Mouse (Mus musculus) retina, postnatal 7 days (tissue): Measurements from ENCODE around the gene Ranbp9.
A peak's percentile ranks its signal among the peaks of the same experiment; 100 is the strongest.

Experiments
- DNase-seq: peaks from one replicate; pipeline ENCODE4 v3.0.0-alpha.2; 2012; ENCODE audit warnings: low read depth, low spot score

The Ranbp9 gene

GRCm38 (mm10) chr13:43480957-43481858 is at the start of gene Ranbp9:
Gene Ranbp9, minus strand, starts transcription at chr13:43481282.
- DNase-seq, result peak; percentile 61

DNA sequence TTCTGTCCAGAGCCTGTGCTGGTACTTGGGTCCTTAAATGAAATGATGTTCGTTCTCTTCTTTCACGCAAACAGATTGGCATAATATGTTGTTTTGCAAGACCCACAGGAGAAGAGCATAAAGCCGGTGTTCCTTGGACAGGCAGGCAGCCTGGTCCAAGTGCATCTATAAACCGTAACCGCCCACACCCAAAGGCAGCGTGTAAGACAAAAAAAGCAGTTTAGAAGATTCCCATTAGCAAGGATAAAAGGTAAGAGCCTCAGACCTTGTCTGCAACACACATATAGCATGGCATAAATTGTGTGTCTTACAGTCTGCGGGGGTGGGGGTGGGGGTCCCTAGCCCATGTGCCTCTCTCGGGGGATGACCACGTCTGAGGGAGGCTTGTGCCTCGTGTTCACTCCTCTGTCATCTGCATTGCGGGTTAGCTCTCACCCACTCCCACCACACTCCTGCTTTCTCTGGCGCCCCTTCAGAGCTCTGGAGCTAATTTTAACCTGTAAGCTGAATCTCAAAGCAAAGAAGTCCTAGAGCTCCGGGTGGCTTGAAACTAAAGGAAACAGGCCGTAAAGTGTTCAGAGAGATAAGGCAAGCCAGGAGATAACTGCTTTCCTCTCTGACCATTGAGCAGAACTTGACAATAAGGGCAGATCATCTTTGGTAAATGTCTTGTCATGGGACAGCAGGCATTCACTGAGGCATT is 49.2 kb upstream of the Ranbp9 start:
- no peak for DNase-seq

- DNase-seq, result no peak
Observed at GRCm38 (mm10) chr13:43526289-43526688, 45.2 kb upstream of the Ranbp9 start.

DNA sequence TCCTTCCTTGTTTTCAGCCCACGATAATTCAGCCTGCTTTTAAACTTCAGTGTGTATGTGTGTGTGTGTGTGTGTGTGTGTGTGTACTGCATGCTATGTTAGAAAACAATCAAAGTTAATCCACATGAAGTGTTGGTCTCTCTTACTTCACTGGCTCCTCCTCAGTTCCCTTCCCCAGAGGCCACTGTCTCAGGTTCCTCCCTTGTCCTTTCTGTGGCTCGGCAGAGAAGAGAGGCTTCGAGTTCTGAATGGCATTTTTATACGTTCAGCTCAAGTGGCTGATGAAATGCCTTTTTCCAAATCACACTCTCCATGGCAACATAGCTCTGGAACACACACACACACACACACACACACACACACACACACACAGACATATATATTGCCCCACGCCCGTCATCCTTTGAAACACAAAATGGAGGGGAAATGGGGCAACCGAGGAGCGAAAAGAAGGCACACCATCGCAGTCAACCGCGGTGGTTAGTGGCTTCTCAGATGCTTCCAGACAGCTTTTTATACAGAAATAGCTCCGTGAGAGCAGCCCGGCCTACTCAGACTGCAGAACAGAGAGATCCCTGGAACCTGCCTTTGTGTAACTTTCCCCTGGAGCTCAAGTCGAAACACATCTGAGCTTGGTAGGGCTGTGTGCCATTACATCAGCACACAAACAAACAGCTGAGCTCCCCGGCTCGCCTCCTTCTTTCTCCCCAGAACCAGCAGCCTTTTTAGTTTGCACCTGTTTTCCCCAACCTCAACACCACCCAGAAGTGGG is 44.5 kb upstream of the Ranbp9 start:
- DNase-seq, result no peak

DNA sequence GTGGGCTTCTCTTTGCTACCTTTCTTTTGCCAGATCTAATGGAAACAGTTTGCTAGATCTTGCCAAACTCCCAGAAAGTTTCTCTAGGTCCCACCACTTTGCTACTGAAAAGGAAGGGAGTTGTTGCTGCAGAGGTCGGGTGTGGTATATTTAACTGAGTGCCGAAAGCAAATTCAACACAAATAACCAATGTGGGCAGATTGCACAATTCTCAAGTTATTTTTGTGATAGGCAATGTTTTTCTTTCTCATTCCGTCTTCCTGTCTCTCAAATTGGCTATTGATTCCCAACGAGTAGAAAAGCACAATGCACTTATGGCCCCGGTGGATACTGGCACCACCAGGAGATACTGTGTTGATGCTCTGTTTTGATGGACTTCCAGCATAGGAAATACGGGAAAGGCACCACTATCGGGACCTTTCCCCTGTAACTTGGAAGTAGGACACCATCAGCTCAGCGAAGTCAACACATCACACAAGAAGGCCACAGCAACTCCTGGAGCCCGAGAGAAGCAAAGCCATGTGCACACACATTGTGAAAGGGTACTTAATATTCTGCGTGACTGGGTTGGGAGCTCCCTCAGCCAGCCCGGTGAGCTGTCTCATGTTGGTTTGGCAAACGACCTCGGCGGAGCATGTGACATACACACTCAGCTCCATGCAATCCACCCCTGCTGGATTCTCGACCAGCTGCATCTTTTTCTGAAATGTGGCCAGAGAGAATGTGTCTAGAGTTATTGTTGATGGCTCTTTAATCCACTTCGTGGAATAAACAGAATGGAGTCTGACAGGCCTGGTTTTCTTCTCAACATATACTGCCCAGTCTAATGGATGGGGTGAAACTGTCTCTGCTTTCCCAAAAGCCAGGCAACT is 43.6 kb upstream of the Ranbp9 start:
- DNase-seq, result no peak

DNA sequence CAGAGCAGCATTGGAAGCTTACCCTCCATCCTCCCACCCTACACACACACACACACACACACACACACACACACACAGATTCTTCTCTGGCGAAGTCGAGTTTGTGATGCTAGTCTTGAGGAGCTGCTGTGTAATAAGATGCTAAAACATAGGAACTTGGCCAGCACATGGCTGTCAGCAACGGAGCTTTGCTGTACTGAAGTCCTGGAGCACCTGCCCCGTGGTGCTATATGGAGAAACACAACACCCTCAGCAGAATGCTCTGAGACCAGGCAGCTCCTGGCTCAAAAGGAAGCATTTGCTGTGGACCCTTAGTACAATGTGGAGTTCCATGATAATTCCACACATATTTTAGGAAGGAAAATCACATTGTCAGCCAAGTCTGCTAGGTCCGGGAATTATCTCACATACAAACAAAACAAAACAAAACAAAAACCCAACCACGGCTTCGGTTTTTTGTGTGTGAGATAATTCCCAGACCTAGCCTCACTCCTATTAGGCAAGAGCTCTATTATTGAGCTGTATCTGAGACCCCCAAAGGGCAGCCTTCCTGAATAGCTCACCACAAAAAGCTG is 42.9 kb upstream of the Ranbp9 start:
- DNase-seq, result no peak

DNA sequence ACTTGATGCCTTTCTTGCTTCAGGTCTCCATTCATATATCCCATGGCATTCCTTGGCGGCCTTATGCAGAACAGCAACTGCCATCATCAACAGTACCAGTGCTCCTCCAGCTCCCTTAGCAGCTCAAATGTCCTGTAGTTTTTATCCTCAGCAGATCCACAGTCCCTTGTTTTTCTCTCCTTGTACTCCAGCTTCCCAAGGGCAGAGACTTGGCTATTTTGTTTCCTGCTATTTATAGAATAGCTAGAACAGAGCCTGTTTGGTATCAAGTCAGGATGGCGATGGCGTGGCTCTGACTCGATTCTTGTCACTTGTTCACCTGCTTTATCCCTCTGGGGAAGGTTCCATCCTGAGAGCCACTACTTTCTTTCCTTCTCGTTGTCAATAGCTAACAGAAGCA is 40.9 kb upstream of the Ranbp9 start:
- no peak for DNase-seq

DNA sequence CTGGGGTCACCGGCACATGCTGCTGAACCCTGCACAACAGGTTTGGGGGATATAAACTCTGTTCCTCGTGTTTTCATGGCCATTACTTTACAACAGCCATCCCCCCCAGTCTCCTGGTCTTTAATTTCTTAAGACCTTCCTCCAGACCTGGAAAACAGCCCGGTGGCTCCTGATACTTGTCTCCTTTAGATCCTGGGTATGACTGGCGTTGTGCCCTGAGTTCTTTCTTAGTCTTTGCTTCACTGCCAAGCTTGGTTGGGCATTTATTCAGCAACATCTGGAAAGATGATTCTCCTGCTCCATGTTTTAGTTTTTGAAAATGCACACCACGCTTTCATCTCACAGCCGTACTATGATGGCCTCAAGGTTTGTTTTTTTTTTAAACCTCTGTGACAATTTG is 38.2 kb upstream of the Ranbp9 start:
- DNase-seq, result no peak

DNA sequence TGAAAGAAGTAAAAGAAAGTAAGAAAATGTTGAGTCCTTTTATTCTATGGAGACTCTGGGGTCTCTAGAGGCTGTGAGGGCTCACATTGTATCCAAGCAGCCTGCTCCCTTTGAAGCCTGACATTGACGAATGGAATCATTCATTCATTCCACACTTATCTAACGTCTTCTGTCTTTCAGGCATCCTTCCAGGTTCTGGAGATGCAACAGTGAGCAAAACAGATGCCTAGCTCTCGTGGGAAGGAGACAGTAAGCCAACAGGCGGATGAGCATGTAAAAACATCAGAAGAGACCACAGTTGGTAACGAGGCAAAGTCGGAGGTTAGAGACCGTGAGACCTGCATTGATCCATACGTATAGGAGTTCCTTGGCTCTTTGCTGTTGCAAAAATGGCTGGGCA is 36.3 kb upstream of the Ranbp9 start:
- no peak for DNase-seq

DNA sequence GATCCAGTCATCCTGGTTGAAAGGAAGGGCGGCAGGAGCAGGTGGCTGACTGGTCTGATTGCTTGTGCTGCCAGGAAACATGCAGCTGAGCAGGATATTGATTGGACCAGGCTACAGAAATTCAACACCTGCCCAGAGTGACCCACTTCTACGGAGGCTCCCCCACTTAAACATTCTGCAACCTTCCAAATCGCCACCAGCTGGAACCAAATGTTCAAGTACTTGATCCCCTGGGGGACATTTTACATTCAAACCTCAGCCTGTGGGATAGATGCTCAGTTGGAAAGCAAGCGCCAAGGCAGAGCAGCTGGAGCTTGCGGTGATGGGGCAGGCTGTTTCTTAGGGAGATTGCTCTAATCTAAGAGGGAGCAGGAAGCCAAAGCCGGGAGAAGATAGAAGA is 35.8 kb upstream of the Ranbp9 start:
- no peak for DNase-seq

GRCm38 (mm10) chr13:43516119-43516518 is 35.0 kb upstream of the Ranbp9 start:
- no peak for DNase-seq

- DNase-seq, result no peak
Observed at GRCm38 (mm10) chr13:43514950-43515358, 33.9 kb upstream of the Ranbp9 start.

- DNase-seq, result no peak
Observed at GRCm38 (mm10) chr13:43512736-43513135, 31.7 kb upstream of the Ranbp9 start.

- no peak for DNase-seq
Observed at GRCm38 (mm10) chr13:43505798-43506197, 24.7 kb upstream of the Ranbp9 start.

DNA sequence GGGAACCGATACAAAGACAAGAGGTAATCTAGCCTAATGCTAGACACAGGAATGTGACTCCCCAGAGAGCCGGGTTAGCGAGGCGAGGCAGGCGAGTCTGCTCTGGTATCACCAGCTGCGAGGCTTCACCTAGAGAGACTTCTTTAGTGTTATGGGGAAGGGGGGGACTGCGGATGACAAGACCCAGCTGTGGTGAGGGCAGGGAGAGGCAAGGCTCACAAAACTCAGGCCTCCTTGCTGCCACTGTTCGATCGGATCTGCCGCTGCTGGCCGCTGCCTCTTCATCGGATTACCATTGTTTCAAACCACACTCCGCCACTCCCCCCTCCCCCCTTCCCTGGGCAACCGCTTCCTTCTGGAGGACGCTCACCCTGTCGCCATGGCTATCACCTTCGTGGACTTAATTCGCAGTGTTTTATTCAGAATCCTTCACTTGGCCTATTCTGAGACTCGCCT is 22.3 kb upstream of the Ranbp9 start:
- DNase-seq, result no peak

GRCm38 (mm10) chr13:43501601-43502000 is 20.5 kb upstream of the Ranbp9 start:
- DNase-seq, result no peak

GRCm38 (mm10) chr13:43500483-43500850 is 19.4 kb upstream of the Ranbp9 start:
- no peak for DNase-seq

DNA sequence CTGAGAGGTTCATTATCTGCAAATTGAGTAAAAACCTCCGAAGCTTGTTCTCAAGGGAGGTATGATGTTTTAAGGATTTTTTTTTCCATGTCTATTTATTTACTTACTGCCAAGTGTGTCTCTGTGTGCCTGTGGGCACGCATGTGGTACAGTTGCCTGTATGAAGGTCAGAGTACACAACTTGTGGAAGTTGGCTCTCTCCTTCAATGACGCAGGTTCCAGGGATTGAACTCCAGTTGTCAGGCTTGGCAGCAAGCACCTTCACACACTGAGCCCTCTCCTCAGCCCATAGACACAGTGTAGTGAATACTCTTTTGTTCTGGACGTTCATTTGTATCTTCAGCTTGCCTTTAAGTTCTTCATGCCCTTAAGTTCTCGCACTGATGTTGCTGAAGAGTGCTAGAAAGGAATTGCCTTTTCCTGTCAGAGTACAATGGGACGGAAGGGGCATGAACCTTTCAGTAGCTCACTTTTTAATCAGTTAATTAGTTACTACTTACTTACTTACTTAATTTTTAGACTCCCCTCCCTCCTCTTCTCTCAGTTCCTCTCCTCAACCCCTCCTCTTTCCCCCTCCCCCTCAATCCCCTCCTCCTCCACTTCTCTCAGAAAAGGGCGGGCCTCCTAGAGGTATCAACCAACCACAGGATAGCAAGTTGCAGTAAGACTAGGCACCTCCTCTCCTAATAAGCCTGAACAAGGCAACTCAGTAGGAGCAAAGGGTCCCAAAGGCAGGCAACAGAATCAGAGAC is 18.8 kb upstream of the Ranbp9 start:
- no peak for DNase-seq

- no peak for DNase-seq
Observed at GRCm38 (mm10) chr13:43498849-43499248, 17.8 kb upstream of the Ranbp9 start.

- DNase-seq, result no peak
Observed at GRCm38 (mm10) chr13:43497769-43498168, 16.7 kb upstream of the Ranbp9 start.
